Mouse (Mus musculus) kidney, embryonic 14.5 days (tissue): ENCODE measurements around the gene Slc22a7. TPM values are rescaled to one million over a fixed set of nuclear protein-coding genes. Genes with fewer than 3 reads are reported as not detected.

Source experiments
- ATAC-seq: fragments of 200-750 bp; cut with Nextera tagmentation; 2 replicates; pipeline ENCODE4 v1.8.0; 2017; ENCODE audit warnings: moderate number of reproducible peaks, mild to moderate bottlenecking, moderate TSS enrichment, moderate library complexity; ENCODE audit not compliant: low FRiP score, low TSS enrichment
- H3K27ac ChIP-seq: fragments of 300-500 bp; sonication (generic); 2 replicates; pipeline ENCODE4 v1.5.1; 2014; ENCODE audit warnings: low read depth, mild to moderate bottlenecking, low read length, moderate library complexity, mixed read lengths
- H3K27me3 ChIP-seq: fragments of 300-500 bp; sonication (generic); 2 replicates; pipeline ENCODE4 v1.6.1; 2014; ENCODE audit warnings: mild to moderate bottlenecking, low read length; ENCODE audit not compliant: control insufficient read depth, insufficient read depth
- H3K36me3 ChIP-seq: fragments of 300-500 bp; sonication (generic); 2 replicates; pipeline ENCODE4 v1.6.1; 2014; ENCODE audit warnings: low read length, mixed read lengths; ENCODE audit not compliant: control insufficient read depth, insufficient read depth
- H3K4me1 ChIP-seq: fragments of 300-500 bp; sonication (generic); 2 replicates; pipeline ENCODE4 v1.6.1; 2014; ENCODE audit warnings: low read length, mixed read lengths; ENCODE audit not compliant: control insufficient read depth, insufficient read depth
- H3K4me2 ChIP-seq: fragments of 300-500 bp; sonication (generic); replicated peaks from 2 replicates; pipeline ENCODE4 v1.6.1; 2014; ENCODE audit warnings: low read depth, mild to moderate bottlenecking, low read length
- H3K4me3 ChIP-seq: fragments of 300-500 bp; sonication (generic); 2 replicates; pipeline ENCODE4 v1.5.1; 2014; ENCODE audit warnings: mild to moderate bottlenecking, low read length
- H3K9ac ChIP-seq: fragments of 300-500 bp; sonication (generic); 2 replicates; pipeline ENCODE4 v1.6.1; 2014; ENCODE audit warnings: low read depth, mild to moderate bottlenecking, low read length, moderate library complexity
- H3K9me3 ChIP-seq: fragments of 300-500 bp; sonication (generic); 2 replicates; pipeline ENCODE4 v1.6.1; 2016; ENCODE audit warnings: low read length; ENCODE audit not compliant: control insufficient read depth
- WGBS: fragments of 180-500 bp; shearing (Covaris S2); extraction: QIAGEN DNeasy Blood & Tissue Kit; methylation state at CpG from one replicate; pipeline ENCODE4 v1.1.7; 2014; 5-methylcytosine and 5-hydroxymethylcytosine counted together
- polyA plus RNA-seq: library from polyadenylated mRNA; unstranded; fragments of >200 nt; fragmentation: Nextera tagmentation; extraction: Ambion mirVana; gene quantifications from 2 replicates; pipeline ENCODE4 v1.2.1, GENCODE M21; 2014

The Slc22a7 gene
- polyA plus RNA-seq, 1 experiment from 2014 or later, result not detected

DNA sequence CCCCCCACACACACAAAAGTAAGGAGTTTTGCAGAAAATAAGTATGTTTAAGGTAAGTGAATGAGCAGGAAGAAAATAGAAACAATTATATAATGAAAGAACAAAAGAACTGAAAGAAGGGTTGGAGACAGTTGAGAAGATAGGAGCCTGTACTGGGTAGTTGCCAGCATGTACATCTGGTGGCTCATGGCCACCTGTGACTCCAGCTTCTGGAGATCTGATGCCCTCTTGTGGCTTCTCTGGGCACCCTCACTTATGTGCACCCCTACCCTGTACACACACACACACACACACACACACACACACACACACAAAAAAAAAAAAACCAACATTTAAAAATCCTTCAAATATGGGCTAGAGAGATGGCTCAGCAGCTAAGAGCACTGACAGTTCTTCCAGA lies 18.5 kb downstream of the Slc22a7 start:
- Histone ChIP-seq H3K4me3 (no peak overlapping the region), H3K9me3 (no peaks in the 10 kb centered on the region), H3K9ac (no peak overlapping the region), H3K4me1 (no peaks in the 10 kb centered on the region), H3K36me3 (peaks cover 3% of the 10 kb centered on the region; the same call in 1 of the 2 replicates), H3K27me3 (no peaks in the 10 kb centered on the region), H3K27ac (no peak overlapping the region), H3K4me2 (no peak overlapping the region)
- ATAC-seq, result no peak

DNA sequence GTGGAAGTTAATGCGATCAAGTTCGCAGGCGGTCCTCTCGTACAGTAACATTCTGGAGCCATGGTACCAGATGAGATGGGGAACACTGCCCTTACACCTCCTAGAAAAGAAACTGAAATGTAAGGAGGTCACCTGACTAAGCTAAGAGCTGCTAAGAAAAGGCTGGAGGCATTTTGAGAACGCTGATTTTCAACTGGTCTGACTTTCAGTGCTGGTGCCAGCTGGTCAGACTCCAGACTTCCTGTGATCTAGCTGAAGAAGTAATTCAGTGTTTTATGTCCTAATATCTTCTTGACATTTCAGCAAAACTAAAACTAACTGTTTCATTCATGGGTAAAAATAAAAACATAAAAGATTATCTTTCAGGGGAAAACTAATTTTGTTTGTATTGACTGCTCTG lies 19.6 kb downstream of the Slc22a7 start:
- H3K9ac ChIP-seq, result no peak overlapping the region
- H3K27me3 ChIP-seq, result no peaks in the 10 kb centered on the region
- H3K4me2 ChIP-seq, result no peak overlapping the region
- no peak overlapping the region for H3K4me3 ChIP-seq
- no peaks in the 10 kb centered on the region for H3K9me3 ChIP-seq
- no peaks in the 10 kb centered on the region for H3K4me1 ChIP-seq
- WGBS, result 82% methylated on average over 5 of the region's 5 CpGs
- no peak overlapping the region for H3K27ac ChIP-seq
- no peak for ATAC-seq
- H3K36me3 ChIP-seq, result peaks cover 9% of the 10 kb centered on the region

DNA sequence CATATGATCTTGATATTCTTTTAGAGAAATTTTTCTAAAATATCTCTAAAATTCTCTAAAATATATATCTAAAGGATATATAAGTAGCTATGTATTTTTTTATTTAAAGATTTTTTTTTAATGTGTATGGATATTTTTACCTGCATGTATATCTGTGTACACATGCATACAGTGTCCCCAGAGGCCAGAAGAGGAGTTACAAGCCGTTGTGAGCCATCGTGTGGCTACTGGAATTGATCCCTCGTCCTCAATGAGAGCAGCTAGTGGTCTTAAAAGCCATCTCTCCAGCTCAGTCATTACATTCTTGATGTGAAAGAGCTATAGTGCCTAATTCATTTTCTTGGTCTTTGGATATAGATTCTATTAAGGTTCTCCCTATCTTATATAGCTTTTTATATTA lies 29.8 kb downstream of the Slc22a7 start:
- 44% methylated on average over 3 of the region's 3 CpGs for WGBS
- no peak for ATAC-seq

DNA sequence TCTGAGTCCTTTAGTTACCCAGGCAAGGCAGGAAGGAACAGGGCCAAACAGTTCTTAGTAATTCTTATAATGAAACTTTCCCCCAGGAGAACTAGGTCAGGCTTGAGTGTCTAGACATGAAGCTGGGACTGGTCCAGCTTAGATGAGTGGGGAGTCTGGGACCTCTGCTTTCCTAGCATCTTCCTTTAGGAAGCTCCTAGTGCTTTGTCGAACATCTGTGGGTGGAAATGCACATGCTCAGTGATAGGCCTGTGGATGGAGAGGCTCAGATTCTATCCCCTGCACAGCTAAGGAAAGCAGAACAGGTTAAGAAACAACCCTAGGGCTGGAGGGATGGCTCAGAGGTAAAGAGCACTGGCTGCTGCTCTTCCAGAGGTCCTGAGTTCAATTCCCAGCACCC lies 43.6 kb downstream of the Slc22a7 start:
- no peak for ATAC-seq
- H3K9ac ChIP-seq, result no peak overlapping the region
- WGBS, result 96% methylated on average over 1 of the region's 1 CpGs
- no peak overlapping the region for H3K4me3 ChIP-seq
- no peaks in the 10 kb centered on the region for H3K27me3 ChIP-seq
- no peaks in the 10 kb centered on the region for H3K9me3 ChIP-seq
- no peaks in the 10 kb centered on the region for H3K4me1 ChIP-seq
- no peak overlapping the region for H3K4me2 ChIP-seq
- H3K36me3 ChIP-seq, result peaks cover 44% of the 10 kb centered on the region
- no peak overlapping the region for H3K27ac ChIP-seq

More for the DNA sequence above, 29.8 kb downstream of the Slc22a7 start:
- H3K9ac ChIP-seq, result no peak overlapping the region
- H3K4me1 ChIP-seq, result no peaks in the 10 kb centered on the region
- peaks cover 80% of the 10 kb centered on the region for H3K36me3 ChIP-seq
- H3K4me2 ChIP-seq, result no peak overlapping the region
- H3K27ac ChIP-seq, result no peak overlapping the region
- H3K4me3 ChIP-seq, result no peak overlapping the region
- H3K9me3 ChIP-seq, result no peaks in the 10 kb centered on the region
- no peaks in the 10 kb centered on the region for H3K27me3 ChIP-seq

DNA sequence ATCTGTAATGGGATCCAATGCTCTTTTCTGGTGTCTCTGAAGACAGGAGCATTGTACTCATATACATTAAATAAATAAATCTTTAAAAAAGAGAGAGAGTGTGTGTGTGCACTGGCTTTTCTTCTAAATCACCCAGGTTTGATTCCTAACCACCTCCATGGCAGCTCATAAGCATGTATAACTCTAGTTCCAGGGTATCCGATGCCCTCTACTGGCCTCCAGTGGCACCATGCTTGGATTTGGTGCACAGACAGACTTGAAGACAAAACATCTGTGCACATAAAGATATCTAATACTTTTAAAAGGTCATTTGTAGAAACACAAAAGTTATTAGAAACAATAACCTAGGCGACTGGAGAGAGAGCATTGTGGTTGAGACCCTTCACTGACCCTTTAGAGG lies 45.2 kb downstream of the Slc22a7 start:
- Histone ChIP-seq H3K4me1 (no peaks in the 10 kb centered on the region), H3K9me3 (no peaks in the 10 kb centered on the region), H3K9ac (no peak overlapping the region), H3K27me3 (no peaks in the 10 kb centered on the region), H3K4me3 (no peak overlapping the region), H3K36me3 (peaks cover 45% of the 10 kb centered on the region), H3K4me2 (no peak overlapping the region), H3K27ac (no peak overlapping the region)
- no peak for ATAC-seq
- WGBS, result 53% methylated on average over 2 of the region's 2 CpGs

DNA sequence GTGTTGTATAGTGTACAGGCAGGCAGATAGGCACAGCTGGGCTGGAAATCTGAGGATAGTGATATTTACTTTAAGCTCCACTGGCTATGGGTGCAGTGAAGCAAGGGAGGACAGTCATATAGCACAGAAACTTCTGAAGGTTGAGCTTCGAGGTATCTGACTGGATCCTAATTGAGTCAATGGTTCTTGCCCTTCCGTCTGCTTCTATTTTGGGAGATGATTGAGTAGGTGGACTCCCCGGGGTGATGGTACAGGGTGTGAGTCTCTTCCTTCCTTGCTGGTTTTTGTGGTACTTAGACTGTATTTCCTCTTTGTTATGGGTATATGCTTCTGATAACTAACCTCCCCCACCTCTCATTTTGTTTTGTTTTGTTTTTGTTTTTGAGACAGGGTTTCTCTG lies 50.1 kb downstream of the Slc22a7 start:
- Histone ChIP-seq H3K4me1 (peaks cover 7% of the 10 kb centered on the region), H3K4me2 (no peak overlapping the region), H3K27ac (no peak overlapping the region), H3K27me3 (no peaks in the 10 kb centered on the region), H3K9me3 (no peaks in the 10 kb centered on the region), H3K36me3 (peaks cover 27% of the 10 kb centered on the region), H3K9ac (no peak overlapping the region), H3K4me3 (no peak overlapping the region)
- WGBS, result 81% methylated on average over 3 of the region's 3 CpGs
- no peak for ATAC-seq

DNA sequence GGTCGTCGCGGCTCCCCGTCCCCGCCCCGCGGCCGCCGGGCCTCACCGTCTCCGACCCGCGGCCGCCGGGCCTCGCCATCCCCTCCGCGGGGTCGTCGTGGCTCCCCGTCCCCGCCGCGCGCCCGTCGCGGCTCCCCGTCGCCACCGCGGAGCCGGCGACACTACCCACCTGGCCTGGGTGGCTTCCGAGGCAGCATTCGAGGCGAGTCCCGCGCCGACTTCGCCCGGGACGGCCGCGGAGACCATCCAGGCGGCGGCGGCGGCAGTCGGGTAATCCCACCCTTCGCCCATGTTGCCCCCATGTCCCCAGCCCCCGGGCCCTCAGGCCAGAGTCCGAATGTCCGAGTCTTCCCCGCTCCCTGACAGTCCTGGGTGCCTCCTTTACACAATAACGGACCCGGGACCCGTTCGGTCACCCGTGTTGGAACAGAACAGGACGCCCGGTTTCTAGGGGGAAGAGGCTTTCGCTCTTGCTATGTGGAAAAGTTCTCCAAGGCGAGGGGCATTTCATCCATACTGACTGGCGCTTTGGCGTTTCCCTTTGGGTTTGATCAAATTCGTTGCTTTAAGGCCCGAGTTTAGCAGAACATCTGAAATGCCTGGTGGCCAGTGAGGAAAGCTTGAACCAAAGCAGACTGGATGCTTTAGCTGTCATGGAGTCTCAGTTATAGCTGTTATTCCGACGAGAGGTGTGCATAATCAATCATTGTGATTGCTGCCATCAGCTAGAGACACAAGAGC lies 54.0 kb downstream of the Slc22a7 start:
- whole genome bisulfite sequencing, result 2% methylated on average over 56 of the region's 70 CpGs
- H3K4me1 ChIP-seq, result peaks cover 7% of the 10 kb centered on the region
- peak; percentile 33 for ATAC-seq
- H3K9me3 ChIP-seq, result no peaks in the 10 kb centered on the region
- H3K27ac ChIP-seq, result peak overlapping the region; percentile 85
- no peaks in the 10 kb centered on the region for H3K27me3 ChIP-seq
- H3K9ac ChIP-seq, result peak overlapping the region; percentile 94
- peak overlapping the region; percentile 86 for H3K4me2 ChIP-seq
- H3K36me3 ChIP-seq, result peaks cover 13% of the 10 kb centered on the region
- peak overlapping the region; percentile 88 for H3K4me3 ChIP-seq

DNA sequence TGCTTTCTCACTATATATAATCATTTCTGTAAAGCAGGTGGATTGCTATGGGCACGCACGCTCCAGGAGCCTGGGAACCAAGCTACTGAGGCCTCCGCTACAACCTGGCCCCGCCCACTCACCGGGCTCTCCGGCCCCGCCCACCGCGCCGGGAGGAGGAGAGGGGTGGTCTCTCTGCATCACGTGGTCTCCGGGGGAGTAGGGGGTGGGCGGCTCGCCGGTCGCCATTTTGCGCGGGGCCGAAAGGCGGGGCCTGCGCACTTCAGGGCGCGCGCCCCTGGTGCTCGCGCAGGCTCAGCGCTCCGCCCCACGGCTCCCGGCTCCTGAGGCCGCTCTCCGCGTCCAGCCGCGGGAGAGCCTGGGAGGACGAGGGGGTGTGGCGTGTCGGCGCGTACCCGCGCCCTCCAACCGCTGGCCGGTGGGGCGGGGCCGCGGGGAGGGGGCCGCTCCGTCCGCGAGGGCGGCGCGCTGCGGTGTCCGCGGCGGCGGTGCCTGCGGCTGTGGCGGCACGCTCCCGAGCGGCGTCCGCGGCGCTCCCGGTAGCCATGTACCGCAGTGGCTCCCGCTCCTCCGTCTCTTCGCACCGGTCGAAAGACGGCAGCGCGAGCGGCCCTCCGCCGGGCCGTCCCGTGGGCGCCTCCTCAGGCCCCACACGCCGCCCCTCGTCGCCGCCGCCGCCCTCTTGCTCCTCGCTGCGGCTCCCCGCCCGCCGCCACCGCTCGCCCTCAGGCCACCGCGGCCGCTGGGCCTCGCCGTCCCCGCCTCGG lies 54.8 kb downstream of the Slc22a7 start, which contains the start of gene Zfp318:
Zfp318 (plus strand) TSS at position 438 of the 767 bp plus-strand sequence.
- 1% methylated on average over 48 of the region's 105 CpGs for WGBS
- Histone ChIP-seq H3K36me3 (peaks cover 5% of the 10 kb centered on the region; the same call in 1 of the 2 replicates), H3K27ac (peak within 1 kb of the TSS; percentile 85), H3K9me3 (no peaks in the 10 kb centered on the region), H3K9ac (peak within 1 kb of the TSS; percentile 94), H3K4me2 (peak within 1 kb of the TSS; percentile 86), H3K4me1 (peaks cover 7% of the 10 kb centered on the region), H3K27me3 (no peaks in the 10 kb centered on the region), H3K4me3 (peak within 1 kb of the TSS; percentile 88)
- ATAC-seq, result peak; percentile 98
